Mouse (Mus musculus) lung, embryonic 16.5 days (tissue): ENCODE data around the gene Vangl1. TPM values are rescaled to one million over a fixed set of nuclear protein-coding genes. Genes with fewer than 3 reads are reported as not detected.

Source experiments
- ATAC-seq: fragments of 200-750 bp; cut with Nextera tagmentation; 2 replicates; pipeline ENCODE4 v1.8.0; 2017; ENCODE audit warnings: low read depth, mild to moderate bottlenecking, moderate library complexity
- H3K27ac ChIP-seq: fragments of 300-500 bp; sonication (generic); 2 replicates; pipeline ENCODE4 v1.5.1; 2014; ENCODE audit warnings: mild to moderate bottlenecking, control low read depth, low read length
- H3K27me3 ChIP-seq: fragments of 300-500 bp; sonication (generic); 2 replicates; pipeline ENCODE4 v1.6.1; 2014; ENCODE audit warnings: low read depth, low read length, mixed read lengths; ENCODE audit not compliant: control insufficient read depth, insufficient read depth
- H3K36me3 ChIP-seq: fragments of 300-500 bp; sonication (generic); 2 replicates; pipeline ENCODE4 v1.6.1; 2014; ENCODE audit warnings: low read length; ENCODE audit not compliant: control insufficient read depth, insufficient read depth
- H3K4me1 ChIP-seq: fragments of 300-500 bp; sonication (generic); replicated peaks from 2 replicates; pipeline ENCODE4 v1.6.1; 2014; ENCODE audit warnings: low read length, mixed read lengths; ENCODE audit not compliant: control insufficient read depth, insufficient read depth
- H3K4me2 ChIP-seq: fragments of 300-500 bp; sonication (generic); 2 replicates; pipeline ENCODE4 v1.6.1; 2014; ENCODE audit warnings: low read depth, low read length, control low read depth
- H3K4me3 ChIP-seq: fragments of 300-500 bp; sonication (generic); 2 replicates; pipeline ENCODE4 v1.5.1; 2014; ENCODE audit warnings: mild to moderate bottlenecking, low read length, control low read depth
- H3K9ac ChIP-seq: fragments of 300-500 bp; sonication (generic); 2 replicates; pipeline ENCODE4 v1.6.1; 2014; ENCODE audit warnings: low read length, control low read depth
- H3K9me3 ChIP-seq: fragments of 300-500 bp; sonication (generic); 2 replicates; pipeline ENCODE4 v1.6.1; 2016; ENCODE audit warnings: low read length; ENCODE audit not compliant: control insufficient read depth
- WGBS: fragments of 180-500 bp; shearing (Covaris S2); extraction: QIAGEN DNeasy Blood & Tissue Kit; methylation state at CpG from one replicate; pipeline ENCODE4 v1.1.7; 2014; 5-methylcytosine and 5-hydroxymethylcytosine counted together
- polyA plus RNA-seq: library from polyadenylated mRNA; unstranded; fragments of >200 nt; fragmentation: Nextera tagmentation; extraction: Ambion mirVana; gene quantifications from 2 replicates; pipeline ENCODE4 v1.2.1, GENCODE M21; 2015

The Vangl1 gene
- polyA plus RNA-seq, 1 experiment from 2014 or later, result 28.4 TPM

GRCm38 (mm10) chr3:102145645-102146386, 58.7 kb downstream of the Vangl1 start:
- H3K9ac ChIP-seq, result no peak overlapping the region
- H3K9me3 ChIP-seq, result no peaks in the 10 kb centered on the region
- WGBS, result 72% methylated on average over 6 of the region's 6 CpGs
- ATAC-seq, result no peak
- H3K27ac ChIP-seq, result no peak overlapping the region
- no peaks in the 10 kb centered on the region for H3K36me3 ChIP-seq
- peaks cover 14% of the 10 kb centered on the region for H3K4me1 ChIP-seq
- no peak overlapping the region for H3K4me2 ChIP-seq
- H3K4me3 ChIP-seq, result no peak overlapping the region
- H3K27me3 ChIP-seq, result no peaks in the 10 kb centered on the region

GRCm38 (mm10) chr3:102144401-102144800, 60.1 kb downstream of the Vangl1 start:
- Histone ChIP-seq H3K4me3 (no peak overlapping the region), H3K27me3 (no peaks in the 10 kb centered on the region), H3K27ac (no peak overlapping the region), H3K9me3 (no peaks in the 10 kb centered on the region), H3K4me1 (peaks cover 7% of the 10 kb centered on the region), H3K4me2 (no peak overlapping the region), H3K36me3 (no peaks in the 10 kb centered on the region), H3K9ac (no peak overlapping the region)
- ATAC-seq, result no peak
- 89% methylated on average over 4 of the region's 4 CpGs for WGBS

- Histone ChIP-seq H3K27ac (no peak overlapping the region), H3K36me3 (no peaks in the 10 kb centered on the region), H3K9me3 (no peaks in the 10 kb centered on the region), H3K4me1 (no peaks in the 10 kb centered on the region; the same call in 1 of the 2 replicates), H3K4me2 (no peak overlapping the region), H3K9ac (no peak overlapping the region), H3K4me3 (no peak overlapping the region), H3K27me3 (no peaks in the 10 kb centered on the region)
- no peak for ATAC-seq
- 71% methylated on average over 3 of the region's 3 CpGs for WGBS
Measured at GRCm38 (mm10) chr3:102143536-102143935, 61.0 kb downstream of the Vangl1 start.

- Histone ChIP-seq H3K4me2 (no peak overlapping the region), H3K36me3 (no peaks in the 10 kb centered on the region), H3K27ac (no peak overlapping the region), H3K9me3 (no peaks in the 10 kb centered on the region), H3K4me1 (no peaks in the 10 kb centered on the region; the same call in 1 of the 2 replicates), H3K27me3 (no peaks in the 10 kb centered on the region), H3K9ac (no peak overlapping the region), H3K4me3 (no peak overlapping the region)
- ATAC-seq, result no peak
- 89% methylated on average over 4 of the region's 4 CpGs for WGBS
Measured at GRCm38 (mm10) chr3:102142947-102143346, 61.5 kb downstream of the Vangl1 start.

- no peak for ATAC-seq
- Histone ChIP-seq H3K9ac (no peak overlapping the region), H3K36me3 (no peaks in the 10 kb centered on the region), H3K27ac (no peak overlapping the region), H3K4me3 (no peak overlapping the region), H3K4me2 (no peak overlapping the region), H3K4me1 (peaks cover under 1% of the 10 kb centered on the region; the same call in 1 of the 2 replicates), H3K9me3 (no peaks in the 10 kb centered on the region), H3K27me3 (no peaks in the 10 kb centered on the region)
- 78% methylated on average over 6 of the region's 6 CpGs for WGBS
Measured at GRCm38 (mm10) chr3:102141893-102142292, 62.6 kb downstream of the Vangl1 start.

- peaks cover 4% of the 10 kb centered on the region for H3K4me1 ChIP-seq
- H3K9ac ChIP-seq, result no peak overlapping the region
- H3K9me3 ChIP-seq, result no peaks in the 10 kb centered on the region
- H3K4me3 ChIP-seq, result no peak overlapping the region
- H3K4me2 ChIP-seq, result no peak overlapping the region
- H3K36me3 ChIP-seq, result no peaks in the 10 kb centered on the region
- H3K27me3 ChIP-seq, result no peaks in the 10 kb centered on the region
- ATAC-seq, result no peak
- no peak overlapping the region for H3K27ac ChIP-seq
- WGBS, result 69% methylated on average over 2 of the region's 2 CpGs
Measured at GRCm38 (mm10) chr3:102141451-102141850, 63.0 kb downstream of the Vangl1 start.

GRCm38 (mm10) chr3:102140606-102141005, 63.9 kb downstream of the Vangl1 start:
- peak; percentile 39; the same call in 1 of the 2 replicates for ATAC-seq
- no peaks in the 10 kb centered on the region for H3K9me3 ChIP-seq
- H3K27me3 ChIP-seq, result no peaks in the 10 kb centered on the region
- 68% methylated on average over 6 of the region's 6 CpGs for WGBS
- H3K27ac ChIP-seq, result no peak overlapping the region
- no peak overlapping the region for H3K4me2 ChIP-seq
- no peak overlapping the region for H3K9ac ChIP-seq
- no peak overlapping the region for H3K4me3 ChIP-seq
- H3K36me3 ChIP-seq, result no peaks in the 10 kb centered on the region
- H3K4me1 ChIP-seq, result peaks cover 11% of the 10 kb centered on the region

- WGBS, result 80% methylated on average over 6 of the region's 6 CpGs
- Histone ChIP-seq H3K27me3 (no peaks in the 10 kb centered on the region), H3K27ac (no peak overlapping the region)
Measured at GRCm38 (mm10) chr3:102138899-102139298, 65.6 kb downstream of the Vangl1 start.

GRCm38 (mm10) chr3:102137158-102137557, 67.3 kb downstream of the Vangl1 start:
- H3K36me3 ChIP-seq, result no peaks in the 10 kb centered on the region
- H3K4me1 ChIP-seq, result peaks cover 16% of the 10 kb centered on the region
- H3K27ac ChIP-seq, result no peak overlapping the region
- WGBS, result 69% methylated on average over 10 of the region's 10 CpGs
- no peak for ATAC-seq
- H3K9ac ChIP-seq, result no peak overlapping the region
- no peaks in the 10 kb centered on the region for H3K9me3 ChIP-seq
- no peak overlapping the region for H3K4me2 ChIP-seq
- H3K27me3 ChIP-seq, result no peaks in the 10 kb centered on the region
- no peak overlapping the region for H3K4me3 ChIP-seq

More at GRCm38 (mm10) chr3:102138899-102139298, 65.6 kb downstream of the Vangl1 start:
- Histone ChIP-seq H3K4me3 (no peak overlapping the region), H3K9ac (no peak overlapping the region), H3K36me3 (no peaks in the 10 kb centered on the region), H3K4me1 (peaks cover 16% of the 10 kb centered on the region), H3K4me2 (no peak overlapping the region), H3K9me3 (no peaks in the 10 kb centered on the region)
- no peak for ATAC-seq
